Mouse (Mus musculus) hindbrain, embryonic 16.5 days (tissue): ENCODE results near the gene Pfdn4. TPM values are rescaled to one million over a fixed set of nuclear protein-coding genes. Genes with fewer than 3 reads are reported as not detected.
A peak's percentile ranks its signal among the peaks of the same experiment; 100 is the strongest.

ENCODE experiments used
- ATAC-seq: fragments of 200-750 bp; cut with Nextera tagmentation; 2 replicates; pipeline ENCODE4 v1.8.0; 2017; ENCODE audit warnings: moderate TSS enrichment, moderate library complexity
- H3K27ac ChIP-seq: fragments of 300-500 bp; sonication (generic); 2 replicates; pipeline ENCODE4 v1.5.1; 2014; ENCODE audit warnings: low read depth, mild to moderate bottlenecking, control low read depth, low read length, moderate library complexity
- H3K27me3 ChIP-seq: fragments of 300-500 bp; sonication (generic); replicated peaks from 2 replicates; pipeline ENCODE4 v1.6.1; 2014; ENCODE audit warnings: low read length; ENCODE audit not compliant: control insufficient read depth, insufficient read depth
- H3K36me3 ChIP-seq: fragments of 300-500 bp; sonication (generic); 2 replicates; pipeline ENCODE4 v1.6.1; 2014; ENCODE audit warnings: mild to moderate bottlenecking, low read length, moderate library complexity, mixed read lengths; ENCODE audit not compliant: control insufficient read depth, insufficient read depth
- H3K4me1 ChIP-seq: fragments of 300-500 bp; sonication (generic); 2 replicates; pipeline ENCODE4 v1.6.1; 2014; ENCODE audit warnings: low read depth, low read length; ENCODE audit not compliant: control insufficient read depth, insufficient read depth
- H3K4me2 ChIP-seq: fragments of 300-500 bp; sonication (generic); 2 replicates; pipeline ENCODE4 v1.6.1; 2014; ENCODE audit warnings: mild to moderate bottlenecking, low read length, control low read depth, moderate library complexity
- H3K4me3 ChIP-seq: fragments of 300-500 bp; sonication (generic); 2 replicates; pipeline ENCODE4 v1.5.1; 2014; ENCODE audit warnings: mild to moderate bottlenecking, low read length, control low read depth, moderate library complexity
- H3K9ac ChIP-seq: fragments of 300-500 bp; sonication (generic); 2 replicates; pipeline ENCODE4 v1.6.1; 2014; ENCODE audit warnings: low read depth, mild to moderate bottlenecking, control low read depth, low read length, moderate library complexity
- H3K9me3 ChIP-seq: fragments of 300-500 bp; sonication (generic); 2 replicates; pipeline ENCODE4 v1.6.1; 2014; ENCODE audit warnings: mild to moderate bottlenecking, low read length, moderate library complexity; ENCODE audit not compliant: control insufficient read depth
- WGBS: fragments of 180-500 bp; shearing (Covaris S2); extraction: QIAGEN DNeasy Blood & Tissue Kit; methylation state at CpG from one replicate; pipeline ENCODE4 v1.1.7; 2014; 5-methylcytosine and 5-hydroxymethylcytosine counted together
- polyA plus RNA-seq: library from polyadenylated mRNA; unstranded; fragments of >200 nt; fragmentation: Nextera tagmentation; extraction: Ambion mirVana; gene quantifications from 2 replicates; pipeline ENCODE4 v1.2.1, GENCODE M21; 2015

Gene Pfdn4
- polyA plus RNA-seq, 1 experiment from 2014 or later = 124 TPM

- Histone ChIP-seq H3K9ac (peak overlapping the region; percentile 89), H3K4me2 (peak overlapping the region; percentile 75), H3K4me1 (peaks cover 24% of the 10 kb centered on the region), H3K27ac (peak overlapping the region; percentile 82), H3K27me3 (no peaks in the 10 kb centered on the region), H3K4me3 (peak overlapping the region; percentile 82), H3K9me3 (no peaks in the 10 kb centered on the region), H3K36me3 (no peaks in the 10 kb centered on the region)
- WGBS = 0% methylated on average over 47 of the region's 69 CpGs
- ATAC-seq = peak; percentile 71
Observed at GRCm38 (mm10) chr2:170511073-170511891, 15.1 kb downstream of the Pfdn4 start.

- H3K27me3 ChIP-seq = no peaks in the 10 kb centered on the region
- no peaks in the 10 kb centered on the region for H3K9me3 ChIP-seq
- H3K27ac ChIP-seq = no peak overlapping the region
- no peak overlapping the region for H3K4me3 ChIP-seq
- ATAC-seq = no peak
- 93% methylated on average over 12 of the region's 12 CpGs for WGBS
- peaks cover 20% of the 10 kb centered on the region for H3K4me1 ChIP-seq
- no peak overlapping the region for H3K4me2 ChIP-seq
- H3K36me3 ChIP-seq = peaks cover 8% of the 10 kb centered on the region; the same call in 1 of the 2 replicates
- no peak overlapping the region for H3K9ac ChIP-seq
Observed at GRCm38 (mm10) chr2:170513756-170514155, 17.5 kb downstream of the Pfdn4 start.

DNA sequence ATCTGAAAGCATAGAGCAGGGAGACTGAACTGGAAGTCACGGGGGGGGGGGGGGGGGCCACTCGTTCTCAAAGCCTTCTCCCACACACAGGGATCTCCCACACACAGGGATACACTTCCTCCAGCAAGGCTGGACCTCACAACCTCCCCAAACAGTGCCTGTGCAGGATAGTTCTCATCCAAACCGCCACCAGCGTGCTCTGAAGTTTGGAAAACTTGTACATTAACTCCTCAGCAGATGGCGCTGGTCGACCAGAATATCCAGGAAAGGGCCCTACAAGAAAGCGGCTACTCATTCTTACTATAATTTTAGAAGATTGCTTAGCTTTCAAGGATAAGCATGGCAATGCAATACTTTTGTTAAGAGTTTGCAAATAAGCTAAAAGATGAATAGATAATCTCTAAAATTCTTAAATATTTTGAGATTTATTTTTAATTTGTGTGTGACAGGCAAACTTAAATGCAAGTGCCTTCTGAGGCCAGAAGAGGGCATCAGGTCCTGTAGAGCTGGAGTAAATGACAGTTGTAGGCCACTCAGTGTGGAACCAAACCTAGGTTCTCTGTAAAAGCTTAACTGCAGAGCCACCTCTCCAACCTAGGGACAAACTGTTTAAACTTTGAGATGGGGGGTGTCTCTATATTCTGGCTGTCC lies 24.2 kb downstream of the Pfdn4 start:
- H3K36me3 ChIP-seq = peaks cover 13% of the 10 kb centered on the region; the same call in 1 of the 2 replicates
- WGBS = 4% methylated on average over 5 of the region's 7 CpGs
- no peak overlapping the region for H3K27ac ChIP-seq
- H3K4me1 ChIP-seq = no peaks in the 10 kb centered on the region
- H3K9ac ChIP-seq = no peak overlapping the region
- ATAC-seq = peak; percentile 77
- no peak overlapping the region for H3K4me2 ChIP-seq
- H3K4me3 ChIP-seq = no peak overlapping the region
- H3K9me3 ChIP-seq = no peaks in the 10 kb centered on the region
- H3K27me3 ChIP-seq = no peaks in the 10 kb centered on the region

GRCm38 (mm10) chr2:170526513-170526912 lies 30.3 kb downstream of the Pfdn4 start:
- Histone ChIP-seq H3K9me3 (no peaks in the 10 kb centered on the region), H3K9ac (no peak overlapping the region), H3K4me2 (no peak overlapping the region), H3K4me1 (no peaks in the 10 kb centered on the region), H3K27me3 (no peaks in the 10 kb centered on the region), H3K36me3 (no peaks in the 10 kb centered on the region), H3K27ac (no peak overlapping the region), H3K4me3 (no peak overlapping the region)
- ATAC-seq = no peak
- 91% methylated on average over 8 of the region's 8 CpGs for WGBS

- Histone ChIP-seq H3K4me2 (no peak overlapping the region), H3K9ac (no peak overlapping the region), H3K4me3 (no peak overlapping the region), H3K4me1 (no peaks in the 10 kb centered on the region), H3K36me3 (no peaks in the 10 kb centered on the region), H3K27ac (no peak overlapping the region), H3K27me3 (no peaks in the 10 kb centered on the region), H3K9me3 (no peaks in the 10 kb centered on the region)
- WGBS = 88% methylated on average over 16 of the region's 16 CpGs
- no peak for ATAC-seq
Observed at GRCm38 (mm10) chr2:170528061-170528460, 31.8 kb downstream of the Pfdn4 start.

- 85% methylated on average over 7 of the region's 7 CpGs for WGBS
- Histone ChIP-seq H3K4me1 (no peaks in the 10 kb centered on the region), H3K9ac (no peak overlapping the region), H3K4me3 (no peak overlapping the region), H3K9me3 (no peaks in the 10 kb centered on the region), H3K4me2 (no peak overlapping the region), H3K27me3 (no peaks in the 10 kb centered on the region), H3K27ac (no peak overlapping the region), H3K36me3 (no peaks in the 10 kb centered on the region)
- no peak for ATAC-seq
Observed at GRCm38 (mm10) chr2:170529766-170530165, 33.5 kb downstream of the Pfdn4 start.

DNA sequence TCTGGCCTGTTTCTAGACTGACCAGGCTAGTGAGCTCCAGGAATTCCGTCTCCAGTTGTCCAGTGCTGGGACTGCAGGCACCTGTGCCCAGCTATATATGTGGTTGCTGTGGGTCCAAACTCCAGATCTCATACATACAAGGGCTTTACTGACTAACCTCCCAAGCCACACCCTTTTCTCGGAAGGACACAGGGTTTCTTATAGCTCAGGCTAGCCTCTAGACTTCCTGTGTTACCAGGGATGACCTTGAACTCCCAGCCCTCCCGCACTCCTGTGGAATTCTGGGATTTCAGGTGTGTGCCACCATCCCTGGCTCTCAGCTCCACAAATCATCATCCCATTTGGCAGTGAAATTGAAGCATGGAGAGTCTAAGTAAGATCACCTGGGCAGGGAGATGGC lies 34.0 kb downstream of the Pfdn4 start:
- Histone ChIP-seq H3K4me1 (no peaks in the 10 kb centered on the region), H3K27ac (no peak overlapping the region), H3K9me3 (no peaks in the 10 kb centered on the region), H3K4me3 (no peak overlapping the region), H3K36me3 (no peaks in the 10 kb centered on the region), H3K27me3 (no peaks in the 10 kb centered on the region), H3K4me2 (no peak overlapping the region), H3K9ac (no peak overlapping the region)
- 91% methylated on average over 3 of the region's 3 CpGs for WGBS
- ATAC-seq = no peak

- H3K9ac ChIP-seq = no peak overlapping the region
- ATAC-seq = no peak
- no peaks in the 10 kb centered on the region for H3K9me3 ChIP-seq
- no peaks in the 10 kb centered on the region for H3K36me3 ChIP-seq
- no peaks in the 10 kb centered on the region for H3K27me3 ChIP-seq
- no peak overlapping the region for H3K4me3 ChIP-seq
- no peak overlapping the region for H3K4me2 ChIP-seq
- whole genome bisulfite sequencing = 38% methylated on average over 11 of the region's 12 CpGs
- H3K27ac ChIP-seq = no peak overlapping the region
- no peaks in the 10 kb centered on the region for H3K4me1 ChIP-seq
Observed at GRCm38 (mm10) chr2:170534116-170534802, 38.0 kb downstream of the Pfdn4 start.

- no peak overlapping the region for H3K4me2 ChIP-seq
- H3K4me3 ChIP-seq = no peak overlapping the region
- no peak for ATAC-seq
- H3K27ac ChIP-seq = no peak overlapping the region
- H3K4me1 ChIP-seq = no peaks in the 10 kb centered on the region
- H3K9ac ChIP-seq = no peak overlapping the region
- 91% methylated on average over 10 of the region's 11 CpGs for WGBS
- no peaks in the 10 kb centered on the region for H3K27me3 ChIP-seq
- no peaks in the 10 kb centered on the region for H3K36me3 ChIP-seq
- H3K9me3 ChIP-seq = no peaks in the 10 kb centered on the region
Observed at GRCm38 (mm10) chr2:170534803-170535174, 38.6 kb downstream of the Pfdn4 start.
